Mouse (Mus musculus) small intestine, adult 2 months (tissue): ENCODE measurements around the gene Prss43.

ENCODE experiments used
- CTCF ChIP-seq: fragments of 200-500 bp; IDR thresholded peaks from 2 replicates; pipeline ENCODE4 v1.5.1; 2012; ENCODE audit warnings: low read depth, mild to moderate bottlenecking, control low read depth, inconsistent platforms, low read length, moderate library complexity, mixed read lengths; ENCODE audit not compliant: insufficient replicate concordance, insufficient read length; ENCODE audit errors: extremely low read depth
- POLR2A ChIP-seq: fragments of 200-500 bp; IDR thresholded peaks from 2 replicates; pipeline ENCODE4 v1.6.1; 2012; ENCODE audit warnings: low read depth, mild to moderate bottlenecking, control low read depth, inconsistent platforms, low read length, moderate library complexity

DNA sequence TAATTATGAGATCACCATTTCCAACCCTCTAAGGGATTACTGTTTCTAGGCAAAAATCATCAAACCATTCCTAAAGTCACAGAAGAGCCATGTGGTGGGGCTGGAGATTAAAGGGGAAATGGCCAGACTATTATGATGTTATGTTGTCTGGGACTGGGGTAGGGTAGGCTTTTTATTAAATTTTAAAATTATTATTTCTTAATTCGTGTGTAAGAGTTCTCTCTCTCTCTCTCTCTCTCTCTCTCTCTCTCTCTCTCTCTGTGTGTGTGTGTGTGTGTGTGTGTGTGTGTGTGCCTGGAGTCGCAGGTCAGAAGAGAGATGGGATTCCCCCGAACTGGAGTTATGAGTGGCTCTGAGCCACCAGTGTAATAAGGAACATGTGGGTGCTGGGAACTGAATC is at the start of gene Prss43:
- TF ChIP-seq POLR2A (no peak), CTCF (no peak)
